Mouse (Mus musculus) ES-Bruce4 (cell line): ENCODE data around the gene Schip1. TPM values are rescaled to one million over a fixed set of nuclear protein-coding genes. Genes with fewer than 3 reads are reported as not detected.

Experiments used
- H3K27ac ChIP-seq: 2 replicates; pipeline ENCODE4 v1.5.1; 2012; ENCODE audit warnings: low read length, inconsistent platforms; ENCODE audit not compliant: insufficient read depth
- H3K27me3 ChIP-seq: 2 replicates; pipeline ENCODE4 v1.6.1; 2012; ENCODE audit warnings: mild to moderate bottlenecking, low read length, inconsistent platforms; ENCODE audit not compliant: control insufficient read depth, poor library complexity, insufficient read depth, severe bottlenecking
- H3K36me3 ChIP-seq: 2 replicates; pipeline ENCODE4 v1.6.1; 2012; ENCODE audit warnings: inconsistent platforms, mild to moderate bottlenecking, low read length, moderate library complexity; ENCODE audit not compliant: control insufficient read depth, poor library complexity, insufficient read depth, severe bottlenecking
- H3K4me1 ChIP-seq: one replicate; pipeline ENCODE4 v1.8.1; 2011; ENCODE audit warnings: low read length; ENCODE audit not compliant: control insufficient read depth, insufficient read depth
- H3K4me3 ChIP-seq: 2 replicates; pipeline ENCODE4 v1.5.1; 2011; ENCODE audit warnings: low read depth, mild to moderate bottlenecking, low read length
- H3K9ac ChIP-seq: 2 replicates; pipeline ENCODE4 v1.6.1; 2012; ENCODE audit warnings: low read depth, mild to moderate bottlenecking, inconsistent platforms; ENCODE audit not compliant: poor library complexity, severe bottlenecking
- H3K9me3 ChIP-seq: replicated peaks from 2 replicates; pipeline ENCODE4 v1.6.1; 2012; ENCODE audit warnings: mild to moderate bottlenecking, low read length, inconsistent platforms; ENCODE audit not compliant: control insufficient read depth, poor library complexity, insufficient read depth, severe bottlenecking
- CTCF ChIP-seq: IDR thresholded peaks from one replicate; pipeline ENCODE4 v1.8.1; 2011; ENCODE audit warnings: low read depth, low read length
- EP300 ChIP-seq: IDR thresholded peaks from 2 replicates; pipeline ENCODE4 v1.6.1; 2011; ENCODE audit warnings: low read depth, low read length; ENCODE audit not compliant: insufficient read depth
- POLR2A ChIP-seq: IDR thresholded peaks from one replicate; pipeline ENCODE4 v1.8.1; 2011; ENCODE audit warnings: low read length; ENCODE audit not compliant: insufficient read depth
- polyA plus RNA-seq: library from polyadenylated mRNA; stranded (reverse); fragments of >200 nt; gene quantifications from 2 replicates; pipeline ENCODE4 v1.2.4, GENCODE M21; 2011; ENCODE audit warnings: low read depth; ENCODE audit not compliant: missing spikeins, insufficient read depth, insufficient read length

Gene Schip1
- polyA plus RNA-seq, 1 experiment: 85.2 TPM

DNA sequence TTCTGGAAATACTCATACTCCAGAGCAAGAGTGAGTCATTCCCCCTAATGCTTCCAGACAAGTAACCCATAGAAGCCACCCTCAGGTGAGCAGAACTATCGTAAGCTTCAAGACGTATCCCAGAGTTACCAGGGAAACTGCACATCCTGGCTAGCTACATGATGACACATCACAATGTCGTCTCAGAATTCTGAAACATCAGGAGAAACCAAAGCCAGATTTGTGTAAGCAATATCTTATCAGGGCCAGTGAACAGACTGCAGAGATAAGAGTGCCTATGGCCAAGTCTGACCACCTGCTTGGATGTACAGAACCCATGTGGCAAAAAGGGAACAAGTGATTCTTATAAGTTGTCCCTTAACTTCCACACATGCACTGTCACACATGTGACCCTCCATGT lies 440.2 kb downstream of the Schip1 start:
- H3K4me3 ChIP-seq: no peak overlapping the region
- no peak overlapping the region for H3K9ac ChIP-seq
- H3K36me3 ChIP-seq: peaks cover 8% of the 10 kb centered on the region
- TF ChIP-seq EP300 (no peak), POLR2A (no peak), CTCF (no peak)
- no peaks in the 10 kb centered on the region for H3K4me1 ChIP-seq
- no peaks in the 10 kb centered on the region for H3K27me3 ChIP-seq
- no peaks in the 10 kb centered on the region for H3K9me3 ChIP-seq
- H3K27ac ChIP-seq: no peak overlapping the region

DNA sequence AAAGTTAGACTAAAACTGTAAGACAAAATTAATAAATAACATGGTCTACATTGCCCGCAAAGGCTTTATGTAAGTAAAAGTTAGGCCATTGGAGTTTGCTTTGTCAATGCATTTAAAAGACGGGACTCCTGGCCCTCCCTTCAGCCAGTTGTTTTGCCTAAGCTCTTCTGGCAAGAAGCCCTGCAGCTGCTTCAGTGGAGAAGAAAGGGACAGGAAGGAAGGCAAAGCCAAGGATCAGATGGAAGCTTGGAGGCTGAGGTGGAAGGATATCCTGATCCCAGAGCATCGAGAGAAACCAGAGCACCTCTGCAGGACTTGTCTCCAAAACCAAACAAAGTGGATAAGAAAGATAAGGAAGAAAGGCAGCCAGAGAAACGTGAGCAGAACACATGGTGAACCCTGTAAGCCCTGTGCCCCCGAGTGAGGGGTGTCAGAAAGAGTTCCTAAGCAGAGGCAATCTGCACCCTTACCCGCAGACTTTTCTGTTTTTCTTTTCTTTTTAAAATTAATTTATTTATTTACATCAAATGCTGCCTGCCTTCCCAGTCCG lies 442.2 kb downstream of the Schip1 start:
- Histone ChIP-seq H3K9ac (no peak overlapping the region), H3K27me3 (no peaks in the 10 kb centered on the region), H3K27ac (no peak overlapping the region), H3K4me1 (no peaks in the 10 kb centered on the region), H3K4me3 (no peak overlapping the region), H3K9me3 (no peaks in the 10 kb centered on the region), H3K36me3 (peaks cover 6% of the 10 kb centered on the region)
- TF ChIP-seq EP300 (no peak), CTCF (no peak), POLR2A (no peak)

DNA sequence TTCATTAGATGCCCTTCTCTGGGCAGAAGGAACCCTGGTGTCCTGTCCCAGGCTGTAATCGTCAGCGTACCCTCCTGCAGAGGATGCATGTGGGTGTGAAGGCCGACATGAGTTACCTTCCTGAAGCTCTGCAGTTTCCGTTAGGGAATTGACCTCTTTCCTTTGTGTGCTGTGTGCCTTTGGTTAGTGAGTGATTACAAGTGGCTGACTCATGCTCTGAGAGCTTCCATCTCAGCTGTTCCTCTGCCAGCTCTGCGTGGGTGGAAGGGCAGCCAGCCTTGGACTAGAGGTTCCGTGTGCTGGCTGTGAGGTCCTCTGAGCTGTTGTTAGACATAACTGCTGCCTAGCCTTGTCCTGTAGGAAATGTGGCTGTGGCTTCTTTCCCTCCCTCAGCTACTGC lies 444.0 kb downstream of the Schip1 start:
- Histone ChIP-seq H3K36me3 (peaks cover 3% of the 10 kb centered on the region; the same call in 1 of the 2 replicates), H3K9ac (no peak overlapping the region), H3K9me3 (no peaks in the 10 kb centered on the region), H3K4me3 (no peak overlapping the region), H3K27ac (no peak overlapping the region), H3K4me1 (peaks cover 5% of the 10 kb centered on the region), H3K27me3 (no peaks in the 10 kb centered on the region)
- TF ChIP-seq POLR2A: no peak
- no peak for TF ChIP-seq EP300
- TF ChIP-seq CTCF: no peak

DNA sequence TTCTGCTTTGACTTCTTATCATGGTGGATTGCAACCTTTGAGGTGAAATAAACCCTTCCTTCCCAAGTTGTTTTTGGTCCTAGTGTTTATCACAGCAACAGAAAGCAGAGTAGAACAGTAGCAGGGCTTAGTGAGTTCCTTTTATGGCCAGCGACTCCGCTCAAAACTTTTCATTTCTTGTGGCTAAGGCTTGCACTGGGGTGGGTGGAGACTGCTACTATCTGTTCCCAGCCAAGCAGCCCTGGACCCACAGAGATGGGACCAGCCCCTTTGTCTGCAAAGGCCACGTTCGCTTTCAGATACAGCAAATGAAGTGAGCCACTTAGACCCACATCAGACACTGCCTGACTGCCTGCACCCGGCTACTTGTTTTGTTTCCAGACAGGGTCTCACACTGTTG lies 446.3 kb downstream of the Schip1 start:
- H3K9ac ChIP-seq: no peak overlapping the region
- no peak overlapping the region for H3K4me3 ChIP-seq
- no peaks in the 10 kb centered on the region for H3K9me3 ChIP-seq
- peaks cover 7% of the 10 kb centered on the region for H3K4me1 ChIP-seq
- TF ChIP-seq EP300 (no peak), CTCF (no peak), POLR2A (no peak)
- no peaks in the 10 kb centered on the region for H3K27me3 ChIP-seq
- 0 out of 2 replicates have a peak, but pooled peaks cover 3% of the 10 kb centered on the region for H3K36me3 ChIP-seq
- no peak overlapping the region for H3K27ac ChIP-seq

DNA sequence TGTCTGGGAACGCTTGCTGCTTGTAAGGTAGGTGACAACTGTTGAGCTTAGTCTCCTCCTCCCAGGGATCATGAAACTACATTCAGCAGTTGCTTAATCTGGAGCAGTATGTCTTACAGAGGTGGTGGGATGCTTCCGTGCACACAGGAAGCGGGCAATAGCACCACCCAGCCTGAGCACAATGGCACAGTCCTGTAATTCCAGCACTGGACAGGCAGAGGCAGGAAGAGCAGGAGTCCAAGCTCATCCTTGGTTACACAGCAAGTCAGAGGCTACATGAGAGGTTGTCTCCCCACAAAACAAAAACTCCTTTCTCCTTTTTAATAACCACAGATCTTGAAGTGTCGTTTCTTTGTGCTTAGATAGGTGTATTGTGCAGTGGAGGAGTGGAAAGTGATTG lies 447.1 kb downstream of the Schip1 start:
- Histone ChIP-seq H3K4me3 (no peak overlapping the region), H3K4me1 (peaks cover 7% of the 10 kb centered on the region), H3K27me3 (no peaks in the 10 kb centered on the region), H3K36me3 (0 out of 2 replicates have a peak, but pooled peaks cover 3% of the 10 kb centered on the region), H3K27ac (no peak overlapping the region), H3K9ac (no peak overlapping the region), H3K9me3 (no peaks in the 10 kb centered on the region)
- TF ChIP-seq CTCF (no peak), EP300 (no peak), POLR2A (no peak)

DNA sequence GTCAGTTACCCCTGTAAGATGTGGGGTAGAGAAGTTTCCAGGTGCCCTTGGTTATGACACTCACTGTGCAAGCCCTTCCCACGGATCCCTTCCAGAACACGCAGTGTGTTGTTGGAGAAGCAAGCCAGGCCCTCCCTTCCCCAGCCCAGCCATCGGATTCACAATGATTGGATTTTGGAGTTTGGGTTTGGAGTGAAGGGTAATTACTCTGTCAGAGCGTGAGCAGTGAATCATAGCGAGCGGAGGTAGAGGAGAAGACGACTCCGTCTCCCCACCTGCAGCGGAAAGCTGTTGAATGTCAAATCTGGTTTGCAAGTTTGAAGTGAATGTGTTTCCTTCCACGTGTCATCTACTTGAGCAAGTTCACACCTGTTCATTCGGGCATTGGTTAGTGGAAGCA lies 447.7 kb downstream of the Schip1 start:
- 0 out of 2 replicates have a peak, but pooled peaks cover 2% of the 10 kb centered on the region for H3K36me3 ChIP-seq
- no peak overlapping the region for H3K27ac ChIP-seq
- H3K9ac ChIP-seq: no peak overlapping the region
- H3K9me3 ChIP-seq: no peaks in the 10 kb centered on the region
- no peak overlapping the region for H3K4me3 ChIP-seq
- TF ChIP-seq POLR2A (no peak), CTCF (no peak), EP300 (no peak)
- no peaks in the 10 kb centered on the region for H3K27me3 ChIP-seq
- peaks cover 7% of the 10 kb centered on the region for H3K4me1 ChIP-seq
